Mouse (Mus musculus) bone marrow macrophage, adult 2 months (primary cell): ENCODE measurements around the gene Cbx5. TPM values are rescaled to one million over a fixed set of nuclear protein-coding genes. Genes with fewer than 3 reads are reported as not detected.

ENCODE experiments used
- H3K27ac ChIP-seq: 2 replicates; pipeline ENCODE4 v1.5.1; 2012; ENCODE audit warnings: low read depth, low read length; ENCODE audit not compliant: insufficient read depth
- H3K4me1 ChIP-seq: 2 replicates; pipeline ENCODE4 v1.6.1; 2012; ENCODE audit warnings: low read length; ENCODE audit not compliant: control insufficient read depth, insufficient read depth
- H3K4me3 ChIP-seq: 2 replicates; pipeline ENCODE4 v1.5.1; 2012; ENCODE audit warnings: mild to moderate bottlenecking, low read length, moderate library complexity; ENCODE audit not compliant: insufficient read depth
- CTCF ChIP-seq: IDR thresholded peaks from 2 replicates; pipeline ENCODE4 v1.5.1; 2012; ENCODE audit warnings: low read depth, mild to moderate bottlenecking, low read length, moderate library complexity
- POLR2A ChIP-seq: IDR thresholded peaks from 2 replicates; pipeline ENCODE4 v1.6.1; 2012; ENCODE audit warnings: mild to moderate bottlenecking, low read depth, low read length, borderline replicate concordance
- polyA plus RNA-seq: library from polyadenylated mRNA; stranded (reverse); fragments of >200 nt; gene quantifications from 2 replicates; pipeline ENCODE4 v1.2.4, GENCODE M21; 2012; ENCODE audit not compliant: missing spikeins, insufficient read depth, insufficient read length

The Cbx5 gene
- polyA plus RNA-seq, 1 experiment: 33.5 TPM

- TF ChIP-seq CTCF: no peak
- no peak for TF ChIP-seq POLR2A
- H3K27ac ChIP-seq: no peak overlapping the region
- no peak overlapping the region for H3K4me3 ChIP-seq
- no peaks in the 10 kb centered on the region for H3K4me1 ChIP-seq
These were observed 49.5 kb downstream of the Cbx5 start for GRCm38 (mm10) chr15:103190083-103190482.

GRCm38 (mm10) chr15:103187803-103188202 is 51.8 kb downstream of the Cbx5 start:
- Histone ChIP-seq H3K27ac (no peak overlapping the region), H3K4me3 (no peak overlapping the region), H3K4me1 (no peaks in the 10 kb centered on the region)
- TF ChIP-seq CTCF: no peak
- TF ChIP-seq POLR2A: no peak

GRCm38 (mm10) chr15:103185462-103186198 is 54.0 kb downstream of the Cbx5 start:
- Histone ChIP-seq H3K27ac (no peak overlapping the region), H3K4me3 (no peak overlapping the region), H3K4me1 (no peaks in the 10 kb centered on the region)
- TF ChIP-seq POLR2A (no peak), CTCF (peak; percentile 26; the same call in 1 of the 2 replicates)

GRCm38 (mm10) chr15:103183651-103184610 is 55.7 kb downstream of the Cbx5 start:
- H3K4me3 ChIP-seq: no peak overlapping the region
- no peak overlapping the region for H3K27ac ChIP-seq
- H3K4me1 ChIP-seq: no peaks in the 10 kb centered on the region
- TF ChIP-seq POLR2A (no peak), CTCF (no peak)

GRCm38 (mm10) chr15:103183135-103183534 is 56.5 kb downstream of the Cbx5 start:
- no peak overlapping the region for H3K27ac ChIP-seq
- peak overlapping the region; percentile 16 for H3K4me3 ChIP-seq
- H3K4me1 ChIP-seq: no peaks in the 10 kb centered on the region
- no peak for TF ChIP-seq POLR2A
- peak; percentile 44 for TF ChIP-seq CTCF

- peak overlapping the region; percentile 44 for H3K4me3 ChIP-seq
- TF ChIP-seq CTCF (peak; percentile 97), POLR2A (no peak)
- H3K4me1 ChIP-seq: no peaks in the 10 kb centered on the region
- no peak overlapping the region for H3K27ac ChIP-seq
These were observed 57.3 kb downstream of the Cbx5 start for GRCm38 (mm10) chr15:103182166-103182790.

- Histone ChIP-seq H3K27ac (no peak overlapping the region), H3K4me1 (no peaks in the 10 kb centered on the region), H3K4me3 (no peak overlapping the region)
- TF ChIP-seq POLR2A (no peak), CTCF (no peak)
These were observed 59.2 kb downstream of the Cbx5 start for GRCm38 (mm10) chr15:103180406-103180805.

- Histone ChIP-seq H3K4me3 (no peak overlapping the region), H3K4me1 (no peaks in the 10 kb centered on the region), H3K27ac (no peak overlapping the region)
- TF ChIP-seq CTCF (no peak), POLR2A (no peak)
These were observed 60.8 kb downstream of the Cbx5 start for GRCm38 (mm10) chr15:103178767-103179166.

- no peak overlapping the region for H3K4me3 ChIP-seq
- H3K27ac ChIP-seq: no peak overlapping the region
- TF ChIP-seq CTCF (peak; percentile 92), POLR2A (no peak)
- no peaks in the 10 kb centered on the region for H3K4me1 ChIP-seq
These were observed 61.5 kb downstream of the Cbx5 start for GRCm38 (mm10) chr15:103178137-103178536.

- H3K4me1 ChIP-seq: no peaks in the 10 kb centered on the region
These were observed 62.0 kb downstream of the Cbx5 start for GRCm38 (mm10) chr15:103177611-103178041.

More at GRCm38 (mm10) chr15:103177611-103178041, 62.0 kb downstream of the Cbx5 start:
- H3K27ac ChIP-seq: no peak overlapping the region
- H3K4me3 ChIP-seq: no peak overlapping the region
- TF ChIP-seq POLR2A: no peak
- no peak for TF ChIP-seq CTCF
